Mouse (Mus musculus): Measurements from ENCODE around the gene Defb46. TPM values are rescaled to one million over a fixed set of nuclear protein-coding genes. Genes with fewer than 3 reads are reported as not detected.

Gene Defb46
- not detected in 2 replicates for polyA plus RNA-seq (2012; ENCODE audit: low replicate concordance)

DNA sequence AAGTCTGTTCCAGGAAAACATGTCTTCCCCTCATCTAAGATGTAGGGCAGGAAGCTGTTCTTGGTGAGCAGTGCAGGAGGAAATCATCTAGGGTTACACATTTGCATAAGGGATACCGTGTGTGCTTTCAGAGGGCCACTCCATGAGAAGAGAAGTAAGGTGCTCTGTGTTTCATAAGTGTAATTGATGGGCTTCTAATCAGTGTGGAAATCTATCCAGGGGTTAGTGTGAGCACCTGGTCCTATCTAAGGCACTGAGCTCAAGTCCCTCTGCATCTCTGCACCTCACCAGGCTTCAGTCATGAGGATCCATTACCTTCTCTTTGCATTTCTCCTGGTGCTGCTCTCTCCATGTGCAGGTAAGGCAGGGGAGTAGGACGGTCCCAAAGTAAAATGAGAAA is at the start of gene Defb46:
TSS of gene Defb46 (plus strand) at position 301 of the 400 bp plus-strand sequence.

GRCm38 (mm10) chr8:19225161-19225560 is 14.6 kb upstream of the Defb46 start, which contains the start of gene Defb6:
Gene Defb6 (plus strand): TSS chr8:19225478.

GRCm38 (mm10) chr8:19247280-19247679 is 7.6 kb downstream of the Defb46 start, which contains the start of gene Defb5:
Gene Defb5 (plus strand): TSS chr8:19247580.

Other genes with a start within 250 kb of the Defb46 start
- gene Defb37, start 248.9 kb upstream of the Defb46 start, polyA plus RNA-seq (2012; ENCODE audit: low replicate concordance): not detected in 2 replicates
- not detected in 2 replicates for gene Defb38, start 213.3 kb upstream of the Defb46 start, polyA plus RNA-seq (2012; ENCODE audit: low replicate concordance)
- gene Defb39, start 175.1 kb upstream of the Defb46 start, polyA plus RNA-seq (2012; ENCODE audit: low replicate concordance): not detected in 2 replicates
- gene Defb12, start 125.1 kb upstream of the Defb46 start, polyA plus RNA-seq (2012; ENCODE audit: low replicate concordance): not detected in 2 replicates
- gene Defb34, start 116.2 kb upstream of the Defb46 start, polyA plus RNA-seq (2012; ENCODE audit: low replicate concordance): not detected in 2 replicates
- gene Gm45826, start 99.1 kb upstream of the Defb46 start, polyA plus RNA-seq (2012; ENCODE audit: low replicate concordance): not detected in 2 replicates
- not detected in 2 replicates for gene Defb14, start 45.6 kb upstream of the Defb46 start, polyA plus RNA-seq (2012; ENCODE audit: low replicate concordance)
- not detected in 2 replicates for gene Defb4, start 41.2 kb upstream of the Defb46 start, polyA plus RNA-seq (2012; ENCODE audit: low replicate concordance)
- gene Defb6, start 14.4 kb upstream of the Defb46 start, polyA plus RNA-seq (2012; ENCODE audit: low replicate concordance): not detected in 2 replicates
- not detected in 2 replicates for gene Defb5, start 7.7 kb downstream of the Defb46 start, polyA plus RNA-seq (2012; ENCODE audit: low replicate concordance)
- not detected in 2 replicates for gene Defb3, start 53.4 kb downstream of the Defb46 start, polyA plus RNA-seq (2012; ENCODE audit: low replicate concordance)
- gene Defb8, start 207.7 kb downstream of the Defb46 start, polyA plus RNA-seq (2012; ENCODE audit: low replicate concordance): not detected in 2 replicates